Mouse (Mus musculus): ENCODE data around the gene Tlr5. TPM values are rescaled to one million over a fixed set of nuclear protein-coding genes. Genes with fewer than 3 reads are reported as not detected.
A peak's percentile ranks its signal among the peaks of the same experiment; 100 is the strongest.

The Tlr5 gene
- total and polyA plus RNA-seq, 3 experiments, result not detected

DNA sequence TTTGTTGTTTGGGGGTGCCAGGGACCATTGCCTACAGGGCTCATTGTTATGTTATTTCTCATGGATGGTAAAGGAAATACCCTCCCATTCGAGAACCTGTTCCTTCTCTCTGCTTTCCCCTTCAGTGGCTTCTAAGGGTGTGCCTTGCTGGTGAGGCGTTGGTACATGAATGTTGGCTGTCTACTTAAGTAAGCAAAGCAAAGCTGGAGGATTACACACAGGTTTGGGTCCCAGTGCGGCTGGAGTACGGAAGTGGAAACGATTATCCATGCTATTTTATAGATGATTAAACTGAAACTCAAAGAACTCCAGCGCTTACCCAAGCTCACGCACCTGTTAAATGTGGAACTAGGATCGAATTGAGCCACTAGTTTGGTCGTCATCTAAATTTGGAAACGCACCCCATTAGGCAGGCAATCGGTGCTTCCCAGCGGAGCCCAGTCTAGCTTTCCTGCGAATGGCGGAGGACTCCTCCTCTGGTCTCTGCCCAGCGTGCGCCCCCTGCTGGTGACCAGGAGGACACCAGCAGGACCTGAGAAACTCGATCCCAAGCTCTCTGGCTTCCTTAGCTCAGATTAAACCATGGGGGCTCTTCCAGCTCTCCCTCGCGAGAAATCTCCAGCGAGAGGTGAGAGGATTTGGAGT is 5.3 kb downstream of the Tlr5 start:
- in situ Hi-C loops (cut with MboI; ENCODE audit: low pct_ligation_motif_present, low pct_unique_long_range_greater_than_20kb, low sequenced_read_pairs) (no loop called here), dilution Hi-C loops (cut with MboI; ENCODE audit: extremely low pct_ligation_motif_present, extremely low pct_unique_long_range_greater_than_20kb, low sequenced_read_pairs) (no loop called here)
- peak overlapping the region; percentile 96 for H3K4me2 ChIP-seq (ENCODE audit: insufficient read depth, low read depth, poor library complexity, severe bottlenecking)
- no peaks in the 10 kb centered on the region for H3K79me2 ChIP-seq (replicated peaks; ENCODE audit: control insufficient read depth, extremely low read depth, insufficient read depth, poor library complexity, severe bottlenecking)
- no peaks in the 10 kb centered on the region for H3K36me3 ChIP-seq (replicated peaks in 1 of 2; ENCODE audit: control insufficient read depth in 1 of 2, insufficient read depth in 1 of 2, low read length in 1 of 2)
- H3K27ac ChIP-seq (ENCODE audit: insufficient read depth, low read depth), result no peak overlapping the region
- peak overlapping the region; percentile 14 to 48 (median 28) for H3K4me3 ChIP-seq (replicated peaks in 1 of 3; ENCODE audit: low read depth in 2 of 3, low read length in 2 of 3, poor library complexity in 1 of 3)
- H3K9ac ChIP-seq (ENCODE audit: insufficient read depth, low read depth), result 0 out of 2 replicates have a peak overlapping the region, but pooled peaks have one; percentile 9
- peaks cover 3 to 25% of the 10 kb centered on the region in 2 experiments; a peak in 2 of 4 replicates for H3K4me1 ChIP-seq (ENCODE audit: control insufficient read depth in 1 of 2, insufficient read depth in 2 of 2)
- H3K27me3 ChIP-seq (replicated peaks), result no peaks in the 10 kb centered on the region
- peak; percentile 74 for DNase-seq (ENCODE audit: extremely low read depth)
- TF ChIP-seq TCF12 (IDR thresholded peaks at IDR 0.05; ENCODE audit: low read depth, low read length) (peak; percentile 34; the same call in 1 of the 2 replicates), ZC3H11A (IDR thresholded peaks at IDR 0.05; ENCODE audit: low read depth, low read length) (no peak), CHD1 (IDR thresholded peaks at IDR 0.05; ENCODE audit: low read depth, low read length) (no peak), SMC3 (IDR thresholded peaks at IDR 0.05; ENCODE audit: low read depth, low read length) (peak; percentile 80), ELF1 (IDR thresholded peaks at IDR 0.05; ENCODE audit: low read depth, low read length) (no peak), MEF2A (IDR thresholded peaks at IDR 0.05; ENCODE audit: borderline replicate concordance, low read depth, low read length) (no peak), CTCF (conservative IDR thresholded peaks at IDR 0.05 in 1 of 2, IDR thresholded peaks at IDR 0.05 in 1 of 2; ENCODE audit: low read depth in 2 of 2, low read length in 2 of 2) (peak; percentile 78 to 85), RAD21 (IDR thresholded peaks at IDR 0.05; ENCODE audit: low read depth, low read length) (peak; percentile 66)
- no peaks in the 10 kb centered on the region for H3K9me3 ChIP-seq (replicated peaks; ENCODE audit: low read length)

DNA sequence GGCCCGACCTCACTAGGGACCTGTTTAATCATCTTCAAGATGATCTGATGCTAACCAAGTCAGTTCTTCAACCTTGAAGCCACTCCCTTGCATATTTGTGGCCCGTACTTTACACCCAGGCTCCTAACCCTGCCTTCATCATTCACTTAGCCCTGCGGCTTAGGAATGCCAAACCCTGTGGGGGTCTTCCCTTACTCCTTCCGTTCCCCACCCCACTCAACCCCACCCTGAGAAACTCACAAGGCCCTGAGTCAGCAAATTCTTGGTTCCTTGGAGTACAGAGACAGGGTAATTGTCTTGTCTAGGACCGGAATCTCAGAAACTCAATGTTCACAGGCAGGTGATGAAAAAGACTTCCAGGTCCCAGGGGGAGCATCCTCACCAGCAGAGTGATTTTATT is 6.5 kb downstream of the Tlr5 start:
- H3K27ac ChIP-seq (ENCODE audit: insufficient read depth, low read depth), result no peak overlapping the region
- H3K79me2 ChIP-seq (replicated peaks; ENCODE audit: control insufficient read depth, extremely low read depth, insufficient read depth, poor library complexity, severe bottlenecking), result no peaks in the 10 kb centered on the region
- no peaks in the 10 kb centered on the region for H3K9me3 ChIP-seq (replicated peaks; ENCODE audit: low read length)
- no peak overlapping the region for H3K4me3 ChIP-seq (replicated peaks in 1 of 3; ENCODE audit: low read depth in 2 of 3, low read length in 2 of 3, poor library complexity in 1 of 3)
- H3K27me3 ChIP-seq (replicated peaks), result no peaks in the 10 kb centered on the region
- DNase-seq (ENCODE audit: extremely low read depth), result no peak
- peaks cover 3 to 25% of the 10 kb centered on the region in 2 experiments; a peak in 2 of 4 replicates for H3K4me1 ChIP-seq (ENCODE audit: control insufficient read depth in 1 of 2, insufficient read depth in 2 of 2)
- TF ChIP-seq POLR2AphosphoS2 (IDR thresholded peaks at IDR 0.05; ENCODE audit: low read depth, low read length) (no peak), MAFK (IDR thresholded peaks at IDR 0.05; ENCODE audit: insufficient replicate concordance, low read length) (peak; percentile 66; the same call in 1 of the 2 replicates)
- no peak overlapping the region for H3K9ac ChIP-seq (ENCODE audit: insufficient read depth, low read depth)
- H3K36me3 ChIP-seq (replicated peaks in 1 of 2; ENCODE audit: control insufficient read depth in 1 of 2, insufficient read depth in 1 of 2, low read length in 1 of 2), result no peaks in the 10 kb centered on the region
- dilution Hi-C loops (cut with MboI; ENCODE audit: extremely low pct_ligation_motif_present, extremely low pct_unique_long_range_greater_than_20kb, low sequenced_read_pairs) (no loop called here), in situ Hi-C loops (cut with MboI; ENCODE audit: low pct_ligation_motif_present, low pct_unique_long_range_greater_than_20kb, low sequenced_read_pairs) (no loop called here)
- no peak overlapping the region for H3K4me2 ChIP-seq (ENCODE audit: insufficient read depth, low read depth, poor library complexity, severe bottlenecking)

- Histone ChIP-seq H3K36me3 (replicated peaks in 1 of 2; ENCODE audit: control insufficient read depth in 1 of 2, insufficient read depth in 1 of 2, low read length in 1 of 2) (no peaks in the 10 kb centered on the region), H3K9ac (ENCODE audit: insufficient read depth, low read depth) (no peak overlapping the region), H3K4me3 (replicated peaks in 1 of 3; ENCODE audit: low read depth in 2 of 3, low read length in 2 of 3, poor library complexity in 1 of 3) (no peak overlapping the region), H3K27me3 (replicated peaks) (no peaks in the 10 kb centered on the region), H3K4me2 (ENCODE audit: insufficient read depth, low read depth, poor library complexity, severe bottlenecking) (no peak overlapping the region), H3K4me1 (ENCODE audit: control insufficient read depth in 1 of 2, insufficient read depth in 2 of 2) (peaks cover 3 to 25% of the 10 kb centered on the region in 2 experiments; a peak in 2 of 4 replicates), H3K27ac (ENCODE audit: insufficient read depth, low read depth) (no peak overlapping the region), H3K9me3 (replicated peaks; ENCODE audit: low read length) (no peaks in the 10 kb centered on the region), H3K79me2 (replicated peaks; ENCODE audit: control insufficient read depth, extremely low read depth, insufficient read depth, poor library complexity, severe bottlenecking) (no peaks in the 10 kb centered on the region)
- no peak for DNase-seq (ENCODE audit: extremely low read depth)
- TF ChIP-seq E2F4 (IDR thresholded peaks at IDR 0.05; ENCODE audit: insufficient replicate concordance, low read depth, low read length) (no peak), KAT2A (IDR thresholded peaks at IDR 0.05; ENCODE audit: insufficient replicate concordance, low read length) (no peak), SMC3 (IDR thresholded peaks at IDR 0.05; ENCODE audit: low read depth, low read length) (no peak), MXI1 (IDR thresholded peaks at IDR 0.05; ENCODE audit: low read depth, low read length) (no peak), JUND (conservative IDR thresholded peaks at IDR 0.05; ENCODE audit: low read depth, low read length) (no peak), TBP (conservative IDR thresholded peaks at IDR 0.05; ENCODE audit: low read depth, low read length) (no peak), USF1 (IDR thresholded peaks at IDR 0.05; ENCODE audit: low read depth, low read length) (no peak), JUN (IDR thresholded peaks at IDR 0.05; ENCODE audit: insufficient read depth, low read depth, low read length) (no peak), CTCF (conservative IDR thresholded peaks at IDR 0.05 in 1 of 2, IDR thresholded peaks at IDR 0.05 in 1 of 2; ENCODE audit: low read depth in 2 of 2, low read length in 2 of 2) (no peak), MEF2A (IDR thresholded peaks at IDR 0.05; ENCODE audit: borderline replicate concordance, low read depth, low read length) (no peak), HCFC1 (IDR thresholded peaks at IDR 0.05; ENCODE audit: low read depth, low read length) (no peak), POLR2A (IDR thresholded peaks at IDR 0.05; ENCODE audit: low read depth, low read length) (no peak), RAD21 (IDR thresholded peaks at IDR 0.05; ENCODE audit: low read depth, low read length) (no peak), UBTF (IDR thresholded peaks at IDR 0.05; ENCODE audit: low read depth, low read length) (no peak), ZC3H11A (IDR thresholded peaks at IDR 0.05; ENCODE audit: low read depth, low read length) (no peak), ZNF384 (IDR thresholded peaks at IDR 0.05; ENCODE audit: low read depth, low read length) (no peak), ETS1 (conservative IDR thresholded peaks at IDR 0.05; ENCODE audit: low read depth, low read length) (no peak), RCOR1 (conservative IDR thresholded peaks at IDR 0.05; ENCODE audit: low read depth, low read length) (no peak)
- in situ Hi-C loops (cut with MboI; ENCODE audit: low pct_ligation_motif_present, low pct_unique_long_range_greater_than_20kb, low sequenced_read_pairs), result no loop called here
- dilution Hi-C loops (cut with MboI; ENCODE audit: extremely low pct_ligation_motif_present, extremely low pct_unique_long_range_greater_than_20kb, low sequenced_read_pairs), result no loop called here
Measured at GRCm38 (mm10) chr1:182963329-182963728, 8.7 kb downstream of the Tlr5 start.

All from CH12.LX (cell line).